Mouse (Mus musculus) left cerebral cortex, adult 11 months (tissue): Measurements from ENCODE around the gene Lipo1.
"Not testable (repeated sequence)": the region's sequence is repeated elsewhere in the genome, so short reads cannot be mapped to it uniquely, and the experiment has no call there.

Source experiments
- DNase-seq: peaks from one replicate; pipeline ENCODE4 v3.0.0; 2022; ENCODE audit warnings: low spot score

Lipo1 gene

GRCm38 (mm10) chr19:33787359-33787758 is at the start of gene Lipo1:
TSS of gene Lipo1 (minus strand) at chr19:33787459.
- not testable (repeated sequence) for DNase-seq

GRCm38 (mm10) chr19:33786576-33787277 is 532 bp downstream of the Lipo1 start:
- DNase-seq: peak; percentile 1

- DNase-seq: peak; percentile 3
Observed at GRCm38 (mm10) chr19:33761287-33762086, 25.8 kb downstream of the Lipo1 start, which contains the start of gene Lipo3. TSS of gene Lipo3 (minus strand) at chr19:33761951.

- not testable (repeated sequence) for DNase-seq
Observed at GRCm38 (mm10) chr19:33751259-33751658, 36.0 kb downstream of the Lipo1 start, which contains the start of gene Lipo2. TSS of gene Lipo2 (minus strand) at chr19:33751359.
